In the genomic region with DNA sequence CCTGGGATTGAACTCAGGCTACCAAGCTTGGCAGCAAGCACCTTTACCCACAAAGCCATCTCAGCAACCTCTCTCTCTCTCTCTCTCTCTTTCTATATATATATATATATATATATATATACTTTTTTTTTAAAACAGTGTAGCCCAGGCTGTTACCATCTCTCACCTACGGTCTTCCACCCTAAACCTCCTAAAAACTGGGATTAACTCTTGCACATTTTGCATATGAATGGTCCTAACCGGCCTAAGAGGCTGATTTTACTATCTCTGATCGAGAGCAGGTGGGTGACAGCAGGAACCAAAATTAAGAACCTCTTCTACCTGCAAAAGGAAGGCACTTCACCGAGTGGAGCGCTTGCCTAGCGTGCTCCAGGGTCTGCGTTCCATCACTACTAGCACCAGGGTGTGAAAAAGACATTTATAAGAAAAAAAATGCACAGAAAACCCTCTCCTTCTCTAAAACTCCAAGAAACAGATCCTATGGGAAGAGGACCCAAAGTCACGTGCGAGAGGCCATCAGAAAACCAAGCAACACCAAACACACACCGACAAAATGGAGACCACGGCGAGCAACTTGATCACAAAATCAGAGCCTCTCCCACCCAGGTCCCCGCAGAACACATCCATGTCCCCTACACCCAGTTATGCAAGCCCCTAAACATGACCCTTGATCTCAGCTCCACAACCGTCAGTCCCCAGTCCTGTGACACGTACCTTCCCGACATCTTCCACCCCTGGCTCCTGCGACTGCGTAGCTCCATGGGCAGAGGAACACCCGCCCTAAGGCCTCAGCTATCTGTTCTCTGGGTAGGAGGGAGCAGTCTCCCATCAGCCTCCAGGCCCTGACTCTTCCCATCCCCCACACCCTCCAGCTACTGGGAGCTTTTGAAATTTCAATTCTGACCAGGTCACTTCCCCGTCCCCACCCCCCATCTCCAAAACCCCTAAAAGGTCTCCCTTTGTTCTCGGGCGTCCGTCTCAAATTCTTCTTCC, we compare ENCODE assay signal across 7 mouse cellular contexts. TPM values are rescaled to one million over a fixed set of nuclear protein-coding genes. Genes with fewer than 3 reads are reported as not detected.
DNase-seq lines count a peak whose midpoint lies in the region; ATAC-seq and TF ChIP-seq lines count a peak whose summit lies in the region.

A gene (minus strand): TSS at position 815 of the 993 bp plus-strand sequence.

- H3K27me3 ChIP-seq in embryonic facial prominence, embryonic 15.5 days: no peaks in the 10 kb centered on the region
- H3K27me3 ChIP-seq in heart, postnatal 0 days (ENCODE audit: control insufficient read depth, insufficient read depth, low read length): no peaks in the 10 kb centered on the region
- no peaks in the 10 kb centered on the region for H3K27me3 ChIP-seq in limb, embryonic 10.5 days (ENCODE audit: low read depth, poor library complexity, severe bottlenecking)
- no peaks in the 10 kb centered on the region for H3K27me3 ChIP-seq in neural tube, embryonic 12.5 days (replicated peaks)

- no peak within 1 kb of the TSS for H3K4me3 ChIP-seq in embryonic facial prominence, embryonic 15.5 days (replicated peaks)
- H3K4me3 ChIP-seq in heart, postnatal 0 days (ENCODE audit: low read depth, low read length): no peak within 1 kb of the TSS
- H3K4me3 ChIP-seq in limb, embryonic 10.5 days: peak within 1 kb of the TSS; percentile 43
- no peak within 1 kb of the TSS for H3K4me3 ChIP-seq in neural tube, embryonic 12.5 days

- peaks cover 32% of the 10 kb centered on the region for H3K4me1 ChIP-seq in embryonic facial prominence, embryonic 15.5 days
- no peaks in the 10 kb centered on the region for H3K4me1 ChIP-seq in heart, postnatal 0 days (ENCODE audit: control insufficient read depth, insufficient read depth)
- H3K4me1 ChIP-seq in limb, embryonic 10.5 days: peaks cover 58% of the 10 kb centered on the region
- peaks cover 30% of the 10 kb centered on the region for H3K4me1 ChIP-seq in neural tube, embryonic 12.5 days

- H3K27ac ChIP-seq in embryonic facial prominence, embryonic 15.5 days (replicated peaks): peak within 1 kb of the TSS; percentile 8; the same call in 1 of the 2 replicates
- no peak within 1 kb of the TSS for H3K27ac ChIP-seq in heart, postnatal 0 days (ENCODE audit: low read depth)
- peak within 1 kb of the TSS; percentile 92 for H3K27ac ChIP-seq in limb, embryonic 10.5 days
- no peak within 1 kb of the TSS for H3K27ac ChIP-seq in neural tube, embryonic 12.5 days

- no peak for TF ChIP-seq EP300 in heart, postnatal 0 days (IDR thresholded peaks at IDR 0.05; ENCODE audit: low read depth)

- no peaks in the 10 kb centered on the region for H3K36me3 ChIP-seq in embryonic facial prominence, embryonic 15.5 days
- no peaks in the 10 kb centered on the region for H3K36me3 ChIP-seq in heart, postnatal 0 days (replicated peaks; ENCODE audit: control insufficient read depth, insufficient read depth, low read length)
- H3K36me3 ChIP-seq in limb, embryonic 10.5 days: no peaks in the 10 kb centered on the region
- no peaks in the 10 kb centered on the region for H3K36me3 ChIP-seq in neural tube, embryonic 12.5 days

- no peak for ATAC-seq in CD4-positive, CD25-positive, alpha-beta regulatory T cell, adult 4 months
- ATAC-seq in embryonic facial prominence, embryonic 15.5 days (ENCODE audit: insufficient number of reproducible peaks, low FRiP score, low TSS enrichment, low read depth): no peak
- no peak for ATAC-seq in heart, postnatal 0 days (ENCODE audit: insufficient read depth, low read depth)
- no peak for ATAC-seq in neural tube, embryonic 12.5 days (ENCODE audit: low FRiP score, low read depth)

- H3K9me3 ChIP-seq in embryonic facial prominence, embryonic 15.5 days (replicated peaks): no peaks in the 10 kb centered on the region
- H3K9me3 ChIP-seq in heart, postnatal 0 days (replicated peaks; ENCODE audit: control insufficient read depth, low read length): no peaks in the 10 kb centered on the region
- no peaks in the 10 kb centered on the region for H3K9me3 ChIP-seq in limb, embryonic 10.5 days (replicated peaks)
- H3K9me3 ChIP-seq in neural tube, embryonic 12.5 days: no peaks in the 10 kb centered on the region

- H3K4me2 ChIP-seq in embryonic facial prominence, embryonic 15.5 days (replicated peaks): no peak within 1 kb of the TSS
- no peak within 1 kb of the TSS for H3K4me2 ChIP-seq in heart, postnatal 0 days (ENCODE audit: low read depth, low read length)
- peak within 1 kb of the TSS; percentile 32 for H3K4me2 ChIP-seq in neural tube, embryonic 12.5 days (replicated peaks)

- TF ChIP-seq CTCF in heart, postnatal 0 days (IDR thresholded peaks at IDR 0.05; ENCODE audit: low read depth): no peak

- H3K9ac ChIP-seq in embryonic facial prominence, embryonic 15.5 days: no peak within 1 kb of the TSS
- H3K9ac ChIP-seq in heart, postnatal 0 days (replicated peaks; ENCODE audit: low read depth, low read length): no peak within 1 kb of the TSS
- H3K9ac ChIP-seq in neural tube, embryonic 12.5 days: no peak within 1 kb of the TSS

- peak; percentile 94 for DNase-seq in ES-CJ7 (ENCODE audit: low read depth, low spot score)
- DNase-seq in heart, postnatal 0 days (ENCODE audit: low spot score): no peak
- peak; percentile 63 for DNase-seq in limb, embryonic 10.5 days (ENCODE audit: low spot score)
- no peak for DNase-seq in cerebellum, adult 8-10 months

- WGBS in embryonic facial prominence, embryonic 15.5 days: 53% methylated on average over 23 of the region's 23 CpGs
- WGBS in heart, postnatal 0 days: 70% methylated on average over 23 of the region's 23 CpGs
- WGBS in limb, embryonic 10.5 days: 14% methylated on average over 23 of the region's 23 CpGs
- WGBS in neural tube, embryonic 12.5 days: 17% methylated on average over 23 of the region's 23 CpGs

RNA-seq across cellular contexts. Expression of the gene that starts here (rescaled TPM):
- polyA plus RNA-seq in CD4-positive, CD25-positive, alpha-beta regulatory T cell, adult 4 months (2017; shearing (Covaris generic)): 10 to 100 TPM; 66.6 to 75.4 TPM
- 50.4 and 50.9 TPM in 2 replicates for polyA plus RNA-seq in embryonic facial prominence, embryonic 15.5 days (2015; fragmentation: Nextera tagmentation; extraction: Ambion mirVana)
- total RNA-seq in heart, postnatal 0 days (2014; rRNA removed; ENCODE audit: low replicate concordance): 19.2 and 48.1 TPM in 2 replicates
- 35.3 and 35.4 TPM in 2 replicates for polyA plus RNA-seq in heart, postnatal 0 days (2015; fragmentation: Nextera tagmentation; extraction: Ambion mirVana)
- 59.3 and 59.5 TPM in 2 replicates for polyA plus RNA-seq in limb, embryonic 10.5 days (2016; fragmentation: Nextera tagmentation; extraction: Ambion mirVana)
- 68.7 and 81.4 TPM in 2 replicates for polyA plus RNA-seq in neural tube, embryonic 12.5 days (2016; fragmentation: Nextera tagmentation; extraction: Ambion mirVana)

Comparison
In these comparisons a context has a peak if more than half of its experiments do, and no peak if none do; other contexts are left out.
1. DNase-seq: peak in ES-CJ7 (single experiment) and limb, embryonic 10.5 days (single experiment); none in heart, postnatal 0 days (single experiment) and cerebellum, adult 8-10 months (single experiment).
2. H3K27ac ChIP-seq: peak in embryonic facial prominence, embryonic 15.5 days (single experiment) and limb, embryonic 10.5 days (single experiment); none in heart, postnatal 0 days (single experiment) and neural tube, embryonic 12.5 days (single experiment).